ENCODE assay signal across 13 mouse cellular contexts in the genomic region with DNA sequence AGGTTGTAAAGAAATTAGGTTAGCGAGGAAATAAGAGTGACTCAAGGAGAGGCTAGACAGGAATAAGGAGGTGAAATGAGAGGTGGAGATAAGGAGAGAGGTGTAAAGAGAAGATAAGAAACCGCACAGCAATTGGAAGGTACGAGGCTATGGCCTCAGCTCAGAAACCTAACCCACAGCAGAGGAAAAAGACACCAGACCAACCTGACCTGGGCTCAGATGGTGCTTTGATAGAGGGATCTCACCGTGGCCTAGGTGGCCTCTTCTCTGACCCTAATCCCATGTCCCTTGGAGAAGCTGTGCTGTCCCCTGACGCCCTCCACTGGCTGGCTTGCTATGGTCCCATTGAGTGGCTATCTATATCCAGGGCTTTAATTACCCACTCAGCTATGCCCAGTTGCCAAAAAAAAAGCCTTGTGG. TPM values are rescaled to one million over a fixed set of nuclear protein-coding genes. Genes with fewer than 3 reads are reported as not detected.
DNase-seq lines count a peak whose midpoint lies in the region; ATAC-seq and TF ChIP-seq lines count a peak whose summit lies in the region.
"Had no signal": no experiment of that assay in that cellular context is flagged by ENCODE, and none has a peak within 500 bp of the region (broad histone marks: within the 10 kb centered on the region; RNA-seq: fewer than 3 reads in every experiment).

No protein-coding gene starts in this region.

- DNase-seq in heart, adult 9 months (ENCODE audit: low spot score in 2 of 2), result no peak
- no peak for DNase-seq in liver, embryonic 11.5 days (ENCODE audit: low spot score)
- no peak for DNase-seq in liver, postnatal 0 days
- peak; percentile 71 for DNase-seq in MEL (ENCODE audit: low read depth, low spot score)
- DNase-seq in forebrain, embryonic 10.5 days (ENCODE audit: extremely low spot score, low spot score), result no peak
- DNase-seq: cerebellum, postnatal 10 days; gastrocnemius, postnatal 10 days had no signal

- TF ChIP-seq POLR2A in MEL (IDR thresholded peaks at IDR 0.05; ENCODE audit: control insufficient read depth in 1 of 2, insufficient read depth in 1 of 2, low read depth in 1 of 2, low read length in 2 of 2, poor library complexity in 1 of 2), result no peak

- no peak for TF ChIP-seq RAD21 in MEL (IDR thresholded peaks at IDR 0.05; ENCODE audit: low read depth, low read length)

- H3K9ac ChIP-seq in heart, embryonic 12.5 days, result no peak overlapping the region
- H3K9ac ChIP-seq in liver, embryonic 11.5 days (ENCODE audit: low read depth, low read length), result no peak overlapping the region
- H3K9ac ChIP-seq in liver, postnatal 0 days (replicated peaks), result no peak overlapping the region
- H3K9ac ChIP-seq in MEL (ENCODE audit: control insufficient read depth, low read depth, low read length, poor library complexity, severe bottlenecking), result no peak overlapping the region
- no peak overlapping the region for H3K9ac ChIP-seq in limb, embryonic 15.5 days
- no peak overlapping the region for H3K9ac ChIP-seq in forebrain, embryonic 13.5 days
- H3K9ac ChIP-seq: stomach, embryonic 15.5 days had no signal

- TF ChIP-seq EP300 in liver, postnatal 0 days (IDR thresholded peaks at IDR 0.05; ENCODE audit: low read depth), result no peak
- TF ChIP-seq EP300 in MEL (IDR thresholded peaks at IDR 0.05; ENCODE audit: low read depth in 1 of 2, low read length in 2 of 2), result peak; percentile 89 to 91

- WGBS in heart, embryonic 12.5 days, result 31% methylated on average over 5 of the region's 5 CpGs
- WGBS in liver, embryonic 11.5 days, result 26% methylated on average over 5 of the region's 5 CpGs
- 34% methylated on average over 5 of the region's 5 CpGs for WGBS in liver, postnatal 0 days (ENCODE audit: insufficient replicate concordance)
- 70% methylated on average over 5 of the region's 5 CpGs for WGBS in limb, embryonic 15.5 days
- WGBS in forebrain, embryonic 10.5 days, result 77% methylated on average over 5 of the region's 5 CpGs
- 68% methylated on average over 5 of the region's 5 CpGs for WGBS in forebrain, embryonic 13.5 days

- no peaks in the 10 kb centered on the region for H3K27me3 ChIP-seq in heart, embryonic 12.5 days (replicated peaks)
- peaks cover 13% of the 10 kb centered on the region for H3K27me3 ChIP-seq in liver, embryonic 11.5 days (replicated peaks; ENCODE audit: control insufficient read depth, insufficient read depth, low read length)
- H3K27me3 ChIP-seq in liver, postnatal 0 days (ENCODE audit: insufficient read depth, low read length), result peaks cover 35% of the 10 kb centered on the region
- no peaks in the 10 kb centered on the region; a peak in 1 of 4 replicates for H3K27me3 ChIP-seq in MEL (ENCODE audit: control insufficient read depth in 1 of 2, insufficient read depth in 2 of 2, low read length in 2 of 2)
- no peaks in the 10 kb centered on the region for H3K27me3 ChIP-seq in limb, embryonic 15.5 days
- H3K27me3 ChIP-seq in forebrain, embryonic 10.5 days (ENCODE audit: poor library complexity, severe bottlenecking), result peaks cover 37% of the 10 kb centered on the region
- peaks cover 24% of the 10 kb centered on the region; the same call in 1 of the 2 replicates for H3K27me3 ChIP-seq in forebrain, embryonic 13.5 days

- peaks cover 29% of the 10 kb centered on the region for H3K4me1 ChIP-seq in heart, embryonic 12.5 days (replicated peaks)
- peaks cover 23% of the 10 kb centered on the region for H3K4me1 ChIP-seq in liver, embryonic 11.5 days (replicated peaks; ENCODE audit: control insufficient read depth, insufficient read depth, low read length)
- peaks cover 14% of the 10 kb centered on the region for H3K4me1 ChIP-seq in liver, postnatal 0 days (ENCODE audit: insufficient read depth)
- peaks cover 11 to 17% of the 10 kb centered on the region in 2 experiments for H3K4me1 ChIP-seq in MEL (ENCODE audit: control insufficient read depth in 1 of 2, insufficient read depth in 2 of 2, low read length in 2 of 2)
- H3K4me1 ChIP-seq in limb, embryonic 15.5 days, result peaks cover 52% of the 10 kb centered on the region
- H3K4me1 ChIP-seq in forebrain, embryonic 10.5 days, result peaks cover 62% of the 10 kb centered on the region
- peaks cover 24% of the 10 kb centered on the region for H3K4me1 ChIP-seq in forebrain, embryonic 13.5 days

- no peak for ATAC-seq in heart, embryonic 12.5 days (ENCODE audit: insufficient number of reproducible peaks, low FRiP score)
- peak; percentile 58; the same call in 1 of the 2 replicates for ATAC-seq in liver, embryonic 11.5 days (replicated peaks; ENCODE audit: low FRiP score)
- ATAC-seq in liver, postnatal 0 days, result no peak
- no peak for ATAC-seq in limb, embryonic 15.5 days (ENCODE audit: insufficient number of reproducible peaks, low FRiP score, low TSS enrichment, low read depth)
- no peak for ATAC-seq in forebrain, embryonic 13.5 days

- H3K27ac ChIP-seq in heart, embryonic 12.5 days (ENCODE audit: poor library complexity, severe bottlenecking), result no peak overlapping the region
- no peak overlapping the region for H3K27ac ChIP-seq in liver, embryonic 11.5 days (ENCODE audit: low read depth, low read length)
- H3K27ac ChIP-seq in liver, postnatal 0 days (ENCODE audit: low read depth), result no peak overlapping the region
- peak overlapping the region; percentile 52 for H3K27ac ChIP-seq in MEL (ENCODE audit: control insufficient read depth, low read depth, low read length)
- H3K27ac ChIP-seq in limb, embryonic 15.5 days, result peak overlapping the region; percentile 93
- no peak overlapping the region for H3K27ac ChIP-seq in forebrain, embryonic 10.5 days
- no peak overlapping the region for H3K27ac ChIP-seq in forebrain, embryonic 13.5 days
- H3K27ac ChIP-seq: stomach, embryonic 15.5 days had no signal

- peak overlapping the region; percentile 82; the same call in 1 of the 2 replicates for H3K4me2 ChIP-seq in heart, embryonic 12.5 days
- peak overlapping the region; percentile 97 for H3K4me2 ChIP-seq in liver, embryonic 11.5 days
- no peak overlapping the region for H3K4me2 ChIP-seq in liver, postnatal 0 days (ENCODE audit: low read depth, low read length)
- peak overlapping the region; percentile 95; the same call in 1 of the 2 replicates for H3K4me2 ChIP-seq in limb, embryonic 15.5 days
- H3K4me2 ChIP-seq in forebrain, embryonic 13.5 days, result no peak overlapping the region

- H3K36me3 ChIP-seq in heart, embryonic 12.5 days, result no peaks in the 10 kb centered on the region
- H3K36me3 ChIP-seq in liver, embryonic 11.5 days (ENCODE audit: control insufficient read depth, insufficient read depth, low read length), result no peaks in the 10 kb centered on the region
- H3K36me3 ChIP-seq in liver, postnatal 0 days (replicated peaks; ENCODE audit: insufficient read depth, low read length), result no peaks in the 10 kb centered on the region
- peaks cover 0 to 11% of the 10 kb centered on the region in 2 experiments; a peak in 2 of 4 replicates for H3K36me3 ChIP-seq in MEL (ENCODE audit: control insufficient read depth in 1 of 2, insufficient read depth in 2 of 2, low read length in 2 of 2)
- H3K36me3 ChIP-seq in limb, embryonic 15.5 days, result peaks cover 6% of the 10 kb centered on the region
- H3K36me3 ChIP-seq in forebrain, embryonic 10.5 days (replicated peaks), result no peaks in the 10 kb centered on the region
- no peaks in the 10 kb centered on the region for H3K36me3 ChIP-seq in forebrain, embryonic 13.5 days (ENCODE audit: poor library complexity, severe bottlenecking)
- H3K36me3 ChIP-seq: stomach, embryonic 15.5 days had no signal

- no peak for TF ChIP-seq CTCF in liver, postnatal 0 days (IDR thresholded peaks at IDR 0.05; ENCODE audit: low read depth)
- peak in 1 of 3 experiments; percentile 17; a peak in 2 of 6 replicates for TF ChIP-seq CTCF in MEL (IDR thresholded peaks at IDR 0.05 in 2 of 3, conservative IDR thresholded peaks at IDR 0.05 in 1 of 3; ENCODE audit: control insufficient read depth in 1 of 3, insufficient read depth in 1 of 3, low read depth in 2 of 3, low read length in 3 of 3, poor library complexity in 1 of 3, severe bottlenecking in 1 of 3)

- no peak overlapping the region for H3K4me3 ChIP-seq in heart, embryonic 12.5 days
- H3K4me3 ChIP-seq in liver, embryonic 11.5 days (ENCODE audit: low read depth, low read length), result no peak overlapping the region
- H3K4me3 ChIP-seq in liver, postnatal 0 days (ENCODE audit: low read depth, low read length), result no peak overlapping the region
- H3K4me3 ChIP-seq in MEL (ENCODE audit: control insufficient read depth in 1 of 2, insufficient read depth in 1 of 2, low read depth in 2 of 2, low read length in 2 of 2), result no peak overlapping the region
- H3K4me3 ChIP-seq in limb, embryonic 15.5 days, result peak overlapping the region; percentile 67; the same call in 1 of the 2 replicates
- no peak overlapping the region for H3K4me3 ChIP-seq in forebrain, embryonic 10.5 days
- H3K4me3 ChIP-seq in forebrain, embryonic 13.5 days, result no peak overlapping the region
- H3K4me3 ChIP-seq: stomach, embryonic 15.5 days had no signal

- no peaks in the 10 kb centered on the region for H3K79me2 ChIP-seq in MEL (ENCODE audit: control insufficient read depth, insufficient read depth, low read length, poor library complexity)

- H3K9me3 ChIP-seq in heart, embryonic 12.5 days (replicated peaks), result no peaks in the 10 kb centered on the region
- no peaks in the 10 kb centered on the region for H3K9me3 ChIP-seq in liver, embryonic 11.5 days (ENCODE audit: control insufficient read depth, low read length)
- no peaks in the 10 kb centered on the region for H3K9me3 ChIP-seq in liver, postnatal 0 days (ENCODE audit: low read length)
- no peaks in the 10 kb centered on the region for H3K9me3 ChIP-seq in MEL (replicated peaks; ENCODE audit: insufficient read depth, low read length)
- no peaks in the 10 kb centered on the region for H3K9me3 ChIP-seq in limb, embryonic 15.5 days
- H3K9me3 ChIP-seq in forebrain, embryonic 10.5 days, result no peaks in the 10 kb centered on the region
- no peaks in the 10 kb centered on the region for H3K9me3 ChIP-seq in forebrain, embryonic 13.5 days (replicated peaks)
- H3K9me3 ChIP-seq: stomach, embryonic 15.5 days had no signal

RNA-seq across cellular contexts. Expression of gene Phldb1, which starts 2.9 kb away (rescaled TPM):
- 34.8 and 36.9 TPM in 2 replicates for polyA plus RNA-seq in heart, embryonic 12.5 days (2016; fragmentation: Nextera tagmentation; extraction: Ambion mirVana)
- polyA plus RNA-seq in liver, embryonic 11.5 days (2014; fragmentation: Nextera tagmentation; extraction: Ambion mirVana), result 10.6 and 10.9 TPM in 2 replicates
- 1.5 and 2.2 TPM in 2 replicates for polyA plus RNA-seq in liver, postnatal 0 days (2015; fragmentation: Nextera tagmentation; extraction: Ambion mirVana)
- total RNA-seq in MEL (2012; rRNA removed), result 13.0 and 13.8 TPM in 2 replicates
- polyA plus RNA-seq in MEL (2012; ENCODE audit: insufficient read depth in 1 of 2, insufficient read length in 2 of 2, low read depth in 1 of 2, low replicate concordance in 2 of 2, missing spikeins in 1 of 2), result 10 to 100 TPM in 1 of 2 experiments, not detected in 1; 23.0 TPM
- polyA plus RNA-seq in limb, embryonic 15.5 days (2015; fragmentation: Nextera tagmentation; extraction: Ambion mirVana), result 37.8 and 39.2 TPM in 2 replicates
- polyA plus RNA-seq in forebrain, embryonic 10.5 days (2016; fragmentation: Nextera tagmentation; extraction: Ambion mirVana), result 37.8 and 44.7 TPM in 2 replicates
- 36.4 and 40.9 TPM in 2 replicates for polyA plus RNA-seq in forebrain, embryonic 13.5 days (2015; fragmentation: Nextera tagmentation; extraction: Ambion mirVana)

RNA-seq across cellular contexts. Expression of gene Arcn1, which starts 35.5 kb away (rescaled TPM):
- polyA plus RNA-seq in heart, embryonic 12.5 days (2016; fragmentation: Nextera tagmentation; extraction: Ambion mirVana), result 151 and 160 TPM in 2 replicates
- polyA plus RNA-seq in liver, embryonic 11.5 days (2014; fragmentation: Nextera tagmentation; extraction: Ambion mirVana), result 171 and 202 TPM in 2 replicates
- 53.5 and 58.4 TPM in 2 replicates for polyA plus RNA-seq in liver, postnatal 0 days (2015; fragmentation: Nextera tagmentation; extraction: Ambion mirVana)
- total RNA-seq in MEL (2012; rRNA removed), result 118 and 124 TPM in 2 replicates
- 100 to 1,000 TPM; 145 to 273 TPM for polyA plus RNA-seq in MEL (2012; ENCODE audit: insufficient read depth in 1 of 2, insufficient read length in 2 of 2, low read depth in 1 of 2, low replicate concordance in 2 of 2, missing spikeins in 1 of 2)
- polyA plus RNA-seq in limb, embryonic 15.5 days (2015; fragmentation: Nextera tagmentation; extraction: Ambion mirVana), result 221 and 223 TPM in 2 replicates
- 159 and 168 TPM in 2 replicates for polyA plus RNA-seq in forebrain, embryonic 10.5 days (2016; fragmentation: Nextera tagmentation; extraction: Ambion mirVana)
- 132 and 137 TPM in 2 replicates for polyA plus RNA-seq in forebrain, embryonic 13.5 days (2015; fragmentation: Nextera tagmentation; extraction: Ambion mirVana)

RNA-seq across cellular contexts. Expression of gene Ift46, which starts 35.6 kb away (rescaled TPM):
- polyA plus RNA-seq in heart, embryonic 12.5 days (2016; fragmentation: Nextera tagmentation; extraction: Ambion mirVana), result 63.1 and 71.9 TPM in 2 replicates
- polyA plus RNA-seq in liver, embryonic 11.5 days (2014; fragmentation: Nextera tagmentation; extraction: Ambion mirVana), result 48.9 and 54.0 TPM in 2 replicates
- polyA plus RNA-seq in liver, postnatal 0 days (2015; fragmentation: Nextera tagmentation; extraction: Ambion mirVana), result 23.6 and 24.5 TPM in 2 replicates
- total RNA-seq in MEL (2012; rRNA removed), result 30.2 and 31.8 TPM in 2 replicates
- polyA plus RNA-seq in MEL (2012; ENCODE audit: insufficient read depth in 1 of 2, insufficient read length in 2 of 2, low read depth in 1 of 2, low replicate concordance in 2 of 2, missing spikeins in 1 of 2), result 10 to 100 TPM in 1 of 2 experiments, not detected in 1; 51.9 TPM
- polyA plus RNA-seq in limb, embryonic 15.5 days (2015; fragmentation: Nextera tagmentation; extraction: Ambion mirVana), result 106 and 117 TPM in 2 replicates
- polyA plus RNA-seq in forebrain, embryonic 10.5 days (2016; fragmentation: Nextera tagmentation; extraction: Ambion mirVana), result 110 TPM in 2 replicates
- polyA plus RNA-seq in forebrain, embryonic 13.5 days (2015; fragmentation: Nextera tagmentation; extraction: Ambion mirVana), result 154 and 164 TPM in 2 replicates

RNA-seq across cellular contexts. Expression of gene Treh, which starts 59.1 kb away (rescaled TPM):
- not detected in 2 replicates for polyA plus RNA-seq in heart, embryonic 12.5 days (2016; fragmentation: Nextera tagmentation; extraction: Ambion mirVana)
- polyA plus RNA-seq in liver, embryonic 11.5 days (2014; fragmentation: Nextera tagmentation; extraction: Ambion mirVana), result not detected in 2 replicates
- 0.94 and 1.4 TPM in 2 replicates for polyA plus RNA-seq in liver, postnatal 0 days (2015; fragmentation: Nextera tagmentation; extraction: Ambion mirVana)
- total RNA-seq in MEL (2012; rRNA removed), result not detected in 2 replicates
- not detected for polyA plus RNA-seq in MEL (2012; ENCODE audit: insufficient read depth in 1 of 2, insufficient read length in 2 of 2, low read depth in 1 of 2, low replicate concordance in 2 of 2, missing spikeins in 1 of 2)
- not detected in 2 replicates for polyA plus RNA-seq in limb, embryonic 15.5 days (2015; fragmentation: Nextera tagmentation; extraction: Ambion mirVana)
- polyA plus RNA-seq in forebrain, embryonic 10.5 days (2016; fragmentation: Nextera tagmentation; extraction: Ambion mirVana), result not detected in 2 replicates
- not detected in 2 replicates for polyA plus RNA-seq in forebrain, embryonic 13.5 days (2015; fragmentation: Nextera tagmentation; extraction: Ambion mirVana)
- total RNA-seq: adrenal gland, postnatal 4 days; gastrocnemius, postnatal 10 days; megakaryocyte, adult 5-6 weeks had no signal

Comparison
In these comparisons a context has a peak if more than half of its experiments do, and no peak if none do; other contexts are left out.
1. H3K4me2 ChIP-seq: peak in heart, embryonic 12.5 days (single experiment), liver, embryonic 11.5 days (single experiment) and limb, embryonic 15.5 days (single experiment); none in liver, postnatal 0 days (single experiment) and forebrain, embryonic 13.5 days (single experiment).
2. H3K27ac ChIP-seq: peak in MEL (single experiment) and limb, embryonic 15.5 days (single experiment); none in heart, embryonic 12.5 days (single experiment), liver, embryonic 11.5 days (single experiment), liver, postnatal 0 days (single experiment), forebrain, embryonic 10.5 days (single experiment) and forebrain, embryonic 13.5 days (single experiment).